ENCODE assay signal across 11 mouse cellular contexts in the genomic region with DNA sequence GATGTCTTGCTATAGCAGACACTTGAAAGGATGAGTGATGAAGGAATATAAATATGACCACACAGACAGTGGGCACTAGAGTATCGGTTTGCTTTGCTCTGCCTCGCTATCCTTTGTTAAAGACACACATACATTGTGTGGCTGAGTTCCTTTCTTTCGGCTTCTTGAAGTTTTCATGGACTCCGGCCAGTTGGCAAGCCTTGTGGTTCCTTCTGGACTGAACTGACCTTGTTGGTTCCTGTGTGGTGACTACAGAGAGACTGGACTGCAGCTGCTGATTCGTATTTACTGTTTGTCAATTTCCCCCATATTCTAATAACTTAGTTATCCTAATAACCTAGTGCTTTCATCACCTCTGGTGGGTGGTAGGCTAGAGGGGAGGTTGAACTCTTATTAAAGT.
DNase-seq lines count a peak whose midpoint lies in the region.
"Had no signal": no experiment of that assay in that cellular context is flagged by ENCODE, and none has a peak within 500 bp of the region (broad histone marks: within the 10 kb centered on the region; RNA-seq: fewer than 3 reads in every experiment).

No protein-coding gene starts in this region.

- peak; percentile 16 to 18 for DNase-seq in cerebellum, postnatal 10 days
- no peak for DNase-seq in cerebellum, postnatal 4 days (ENCODE audit: low spot score in 2 of 2)
- peak; percentile 6 for DNase-seq in lung, postnatal 10 days
- no peak for DNase-seq in lung, postnatal 4 days
- DNase-seq in adrenal gland, postnatal 14 days: peak; percentile 61
- DNase-seq in kidney, postnatal 4 days: peak; percentile 34 to 43
- no peak for DNase-seq in gastrocnemius, postnatal 36 days
- DNase-seq in frontal cortex, postnatal 10 days (ENCODE audit: low spot score in 2 of 2): no peak
- DNase-seq: cerebellum, postnatal 36 days; gastrocnemius, postnatal 14 days; right cerebral cortex, postnatal 25 days had no signal

- intact Hi-C loops in gastrocnemius, postnatal 36 days (cut with DNase I): no loop called here

Comparison
In these comparisons a context has a peak if more than half of its experiments do, and no peak if none do; other contexts are left out.
1. DNase-seq: peak in cerebellum, postnatal 10 days (2 of 2), lung, postnatal 10 days (single experiment), adrenal gland, postnatal 14 days (single experiment) and kidney, postnatal 4 days (2 of 2); none in cerebellum, postnatal 4 days (0 of 2), lung, postnatal 4 days (0 of 2), gastrocnemius, postnatal 36 days (0 of 2) and frontal cortex, postnatal 10 days (0 of 2).